Comparison of ENCODE assay signal across 7 mouse cellular contexts in the genomic region with DNA sequence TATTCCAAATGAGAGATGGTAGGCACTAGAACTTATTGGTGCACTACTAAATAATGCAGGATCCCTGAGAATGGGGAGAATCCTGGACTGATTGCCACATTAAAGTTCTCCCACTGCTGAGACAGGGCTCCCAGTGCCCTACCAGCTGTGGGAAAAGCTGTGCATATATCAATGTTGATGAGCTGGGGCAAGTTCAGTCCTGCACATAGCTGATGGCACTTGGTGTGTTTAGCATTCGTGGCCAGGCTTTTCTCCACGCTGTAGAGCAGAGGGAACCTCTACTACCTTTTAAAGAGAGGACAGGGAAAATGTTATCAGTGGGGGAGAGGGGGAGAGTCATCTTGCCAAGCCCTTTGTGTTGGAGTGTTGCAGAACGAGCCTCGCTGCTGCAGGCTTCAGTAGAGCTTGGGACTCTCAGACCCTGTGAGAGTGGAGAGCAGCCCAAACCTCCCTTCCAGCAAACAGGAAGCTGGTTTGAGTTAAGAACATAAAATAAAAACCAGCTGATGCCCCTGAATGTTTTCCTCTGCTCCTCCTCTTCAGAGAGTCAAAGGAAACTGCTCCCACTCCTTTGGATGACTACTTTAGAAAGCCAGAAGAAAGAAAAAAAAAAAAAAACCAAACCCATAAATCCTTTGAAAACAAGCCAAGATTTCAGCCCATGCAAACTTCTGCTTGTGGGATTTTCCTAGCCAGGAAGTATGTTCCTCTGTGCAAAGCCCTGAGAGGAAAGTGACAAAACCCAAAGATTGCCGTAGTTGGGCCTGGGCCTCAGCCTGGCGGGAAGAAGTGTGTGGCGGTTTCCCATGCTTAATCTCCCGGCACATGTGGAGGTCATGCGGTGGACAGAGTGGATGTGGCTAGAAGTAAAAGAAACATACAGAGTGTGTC. TPM values are rescaled to one million over a fixed set of nuclear protein-coding genes. Genes with fewer than 3 reads are reported as not detected.
DNase-seq lines count a peak whose midpoint lies in the region; ATAC-seq and TF ChIP-seq lines count a peak whose summit lies in the region.

No protein-coding gene starts in this region.

- 0 out of 2 replicates have a peak, but pooled peaks cover 6% of the 10 kb centered on the region for H3K36me3 ChIP-seq in heart, embryonic 14.5 days (ENCODE audit: control insufficient read depth, insufficient read depth, low read length)
- no peaks in the 10 kb centered on the region; the same call in 1 of the 2 replicates for H3K36me3 ChIP-seq in small intestine, adult 2 months (ENCODE audit: control insufficient read depth, insufficient read depth, low read length)

- no peaks in the 10 kb centered on the region for H3K9me3 ChIP-seq in heart, embryonic 14.5 days (ENCODE audit: control insufficient read depth, low read length)

- WGBS in heart, embryonic 14.5 days: 40% methylated on average over 9 of the region's 9 CpGs
- WGBS in small intestine, adult 2 months: 44% methylated on average over 9 of the region's 9 CpGs

- no peaks in the 10 kb centered on the region for H3K27me3 ChIP-seq in heart, embryonic 14.5 days (ENCODE audit: control insufficient read depth, insufficient read depth, low read length)
- H3K27me3 ChIP-seq in small intestine, adult 2 months (ENCODE audit: control insufficient read depth, insufficient read depth, low read length): no peaks in the 10 kb centered on the region

- no peak for TF ChIP-seq CTCF in brain, embryonic 14.5 days (IDR thresholded peaks at IDR 0.05; ENCODE audit: borderline replicate concordance, extremely low read depth, insufficient read depth, insufficient read length)
- no peak for TF ChIP-seq CTCF in small intestine, adult 2 months (IDR thresholded peaks at IDR 0.05; ENCODE audit: extremely low read depth, insufficient read length, insufficient replicate concordance, low read depth, low read length)

- peaks cover 13 to 32% of the 10 kb centered on the region in 2 experiments for H3K4me1 ChIP-seq in heart, embryonic 14.5 days (ENCODE audit: control insufficient read depth in 2 of 2, insufficient read depth in 2 of 2, low read length in 2 of 2)
- H3K4me1 ChIP-seq in small intestine, adult 2 months (ENCODE audit: control insufficient read depth, insufficient read depth, insufficient read length, low read length): peaks cover 36% of the 10 kb centered on the region

- H3K4me2 ChIP-seq in heart, embryonic 14.5 days (ENCODE audit: low read length): no peak overlapping the region

- H3K27ac ChIP-seq in heart, embryonic 14.5 days (replicated peaks in 1 of 2; ENCODE audit: control insufficient read depth in 1 of 2, insufficient read depth in 1 of 2, low read depth in 2 of 2, low read length in 2 of 2): peak overlapping the region; percentile 79 to 88
- H3K27ac ChIP-seq in small intestine, adult 2 months (ENCODE audit: insufficient read depth, low read depth, low read length): peak overlapping the region; percentile 60

- peak; percentile 69 for DNase-seq in NIH3T3 (ENCODE audit: low read depth)
- peak; percentile 27 for DNase-seq in brain, embryonic 14.5 days (ENCODE audit: low read depth)
- peak; percentile 16 to 25 for DNase-seq in kidney, postnatal 36 days
- no peak for DNase-seq in left cerebral cortex, postnatal 36 days (ENCODE audit: low spot score in 2 of 2)
- DNase-seq in layer of hippocampus, postnatal 14 days (ENCODE audit: low spot score in 2 of 2): no peak

- no peak for TF ChIP-seq POLR2A in brain, embryonic 14.5 days (IDR thresholded peaks at IDR 0.05; ENCODE audit: borderline replicate concordance, extremely low read depth, insufficient read depth, insufficient read length, poor library complexity, severe bottlenecking)
- no peak for TF ChIP-seq POLR2A in small intestine, adult 2 months (IDR thresholded peaks at IDR 0.05; ENCODE audit: low read depth, low read length)

- no peak overlapping the region for H3K4me3 ChIP-seq in heart, embryonic 14.5 days (ENCODE audit: control insufficient read depth in 1 of 2, insufficient read depth in 1 of 2, low read depth in 1 of 2, low read length in 2 of 2)
- H3K4me3 ChIP-seq in small intestine, adult 2 months (ENCODE audit: low read depth, low read length): no peak overlapping the region

- peak overlapping the region; percentile 13; the same call in 1 of the 2 replicates for H3K9ac ChIP-seq in heart, embryonic 14.5 days (ENCODE audit: low read length)

- intact Hi-C loops in left cerebral cortex, postnatal 36 days (cut with DNase I): no loop called here

- peak; percentile 55 for ATAC-seq in heart, embryonic 14.5 days (ENCODE audit: insufficient number of reproducible peaks, insufficient read depth, low FRiP score, low read depth)

RNA-seq across cellular contexts. Expression of a gene that starts 23.1 kb away (rescaled TPM):
- polyA plus RNA-seq in brain, embryonic 14.5 days (2012; rRNA removed): 30.4 and 42.5 TPM in 2 replicates
- polyA plus RNA-seq in heart, embryonic 14.5 days (2014; fragmentation: Nextera tagmentation; extraction: Ambion mirVana): 1.7 and 2.1 TPM in 2 replicates
- 3.6 and 15.9 TPM in 2 replicates for polyA plus RNA-seq in small intestine, adult 2 months (2012; rRNA removed)
- 10 to 100 TPM; 41.6 to 66.9 TPM for total RNA-seq in left cerebral cortex, postnatal 36 days (2021)
- 10 to 100 TPM; 55.3 to 57.7 TPM for total RNA-seq in layer of hippocampus, postnatal 14 days (2021)

RNA-seq across cellular contexts. Expression of a gene that starts 31.6 kb away (rescaled TPM):
- polyA plus RNA-seq in brain, embryonic 14.5 days (2012; rRNA removed): 16.6 and 23.5 TPM in 2 replicates
- 18.1 and 20.7 TPM in 2 replicates for polyA plus RNA-seq in heart, embryonic 14.5 days (2014; fragmentation: Nextera tagmentation; extraction: Ambion mirVana)
- polyA plus RNA-seq in small intestine, adult 2 months (2012; rRNA removed): 1.3 and 6.8 TPM in 2 replicates
- 1 to 10 TPM; 3.4 to 4.8 TPM for total RNA-seq in left cerebral cortex, postnatal 36 days (2021)
- 1 to 10 TPM; 5.3 to 6.3 TPM for total RNA-seq in layer of hippocampus, postnatal 14 days (2021)

RNA-seq across cellular contexts. Expression of a gene that starts 31.7 kb away (rescaled TPM):
- polyA plus RNA-seq in brain, embryonic 14.5 days (2012; rRNA removed): 24.3 and 29.6 TPM in 2 replicates
- polyA plus RNA-seq in heart, embryonic 14.5 days (2014; fragmentation: Nextera tagmentation; extraction: Ambion mirVana): 1.9 and 3.6 TPM in 2 replicates
- 1.1 and 2.8 TPM in 2 replicates for polyA plus RNA-seq in small intestine, adult 2 months (2012; rRNA removed)
- under 1 TPM in 1 of 2 experiments, not detected in 1; 0.84 TPM for total RNA-seq in left cerebral cortex, postnatal 36 days (2021)
- total RNA-seq in layer of hippocampus, postnatal 14 days (2021): 1 to 10 TPM; 1.1 to 1.8 TPM

RNA-seq across cellular contexts. Expression of a gene that starts 37.6 kb away (rescaled TPM):
- 26.3 and 28.7 TPM in 2 replicates for polyA plus RNA-seq in brain, embryonic 14.5 days (2012; rRNA removed)
- polyA plus RNA-seq in heart, embryonic 14.5 days (2014; fragmentation: Nextera tagmentation; extraction: Ambion mirVana): 0.84 and 0.86 TPM in 2 replicates
- 0.74 and 3.3 TPM in 2 replicates for polyA plus RNA-seq in small intestine, adult 2 months (2012; rRNA removed)
- 1 to 10 TPM; 1.4 to 3.7 TPM for total RNA-seq in left cerebral cortex, postnatal 36 days (2021)
- 1 to 10 TPM; 4.9 TPM for total RNA-seq in layer of hippocampus, postnatal 14 days (2021)

Comparison
In these comparisons a context has a peak if more than half of its experiments do, and no peak if none do; other contexts are left out.
1. DNase-seq: peak in NIH3T3 (single experiment), brain, embryonic 14.5 days (single experiment) and kidney, postnatal 36 days (2 of 2); none in left cerebral cortex, postnatal 36 days (0 of 2) and layer of hippocampus, postnatal 14 days (0 of 2).